Mouse (Mus musculus): ENCODE results near the gene Ddb1. TPM values are rescaled to one million over a fixed set of nuclear protein-coding genes. Genes with fewer than 3 reads are reported as not detected.

Ddb1 gene
- polyA plus RNA-seq, 1 experiment: 876 TPM

- no peaks in the 10 kb centered on the region for H3K4me1 ChIP-seq (ENCODE audit: control insufficient read depth, insufficient read depth, low read length)
- H3K9ac ChIP-seq (ENCODE audit: low read depth, poor library complexity, severe bottlenecking): no peak overlapping the region
- no peaks in the 10 kb centered on the region for H3K9me3 ChIP-seq (replicated peaks; ENCODE audit: control insufficient read depth, insufficient read depth, low read length, poor library complexity, severe bottlenecking)
- TF ChIP-seq EP300 (IDR thresholded peaks at IDR 0.05; ENCODE audit: insufficient read depth, low read depth, low read length) (no peak), CTCF (IDR thresholded peaks at IDR 0.05; ENCODE audit: low read depth, low read length) (no peak), POLR2A (IDR thresholded peaks at IDR 0.05; ENCODE audit: insufficient read depth, low read length) (no peak)
- H3K4me3 ChIP-seq (ENCODE audit: low read depth, low read length): no peak overlapping the region
- no peak overlapping the region for H3K27ac ChIP-seq (ENCODE audit: insufficient read depth, low read length)
- peaks cover 69% of the 10 kb centered on the region for H3K36me3 ChIP-seq (ENCODE audit: control insufficient read depth, insufficient read depth, low read length, poor library complexity, severe bottlenecking)
- H3K27me3 ChIP-seq (ENCODE audit: control insufficient read depth, insufficient read depth, low read length, poor library complexity, severe bottlenecking): no peaks in the 10 kb centered on the region
Observed at GRCm38 (mm10) chr19:10608573-10609240, 3.6 kb downstream of the Ddb1 start.

GRCm38 (mm10) chr19:10634106-10634871 is 29.2 kb downstream of the Ddb1 start, which contains the start of gene Vwce:
Vwce (plus strand) TSS chr19:10634213.
- H3K4me3 ChIP-seq (ENCODE audit: low read depth, low read length): peak within 1 kb of the TSS; percentile 63
- peak; percentile 44 for TF ChIP-seq CTCF (IDR thresholded peaks at IDR 0.05; ENCODE audit: low read depth, low read length)
- no peak for TF ChIP-seq EP300 (IDR thresholded peaks at IDR 0.05; ENCODE audit: insufficient read depth, low read depth, low read length)
- H3K36me3 ChIP-seq (ENCODE audit: control insufficient read depth, insufficient read depth, low read length, poor library complexity, severe bottlenecking): peaks cover 7% of the 10 kb centered on the region
- no peaks in the 10 kb centered on the region for H3K27me3 ChIP-seq (ENCODE audit: control insufficient read depth, insufficient read depth, low read length, poor library complexity, severe bottlenecking)
- H3K9ac ChIP-seq (ENCODE audit: low read depth, poor library complexity, severe bottlenecking): peak within 1 kb of the TSS; percentile 59
- H3K4me1 ChIP-seq (ENCODE audit: control insufficient read depth, insufficient read depth, low read length): no peaks in the 10 kb centered on the region
- no peaks in the 10 kb centered on the region for H3K9me3 ChIP-seq (replicated peaks; ENCODE audit: control insufficient read depth, insufficient read depth, low read length, poor library complexity, severe bottlenecking)
- H3K27ac ChIP-seq (ENCODE audit: insufficient read depth, low read length): no peak within 1 kb of the TSS

GRCm38 (mm10) chr19:10634872-10635318 is 29.8 kb downstream of the Ddb1 start:
- H3K4me3 ChIP-seq (ENCODE audit: low read depth, low read length): peak overlapping the region; percentile 63
- H3K9me3 ChIP-seq (replicated peaks; ENCODE audit: control insufficient read depth, insufficient read depth, low read length, poor library complexity, severe bottlenecking): no peaks in the 10 kb centered on the region
- no peaks in the 10 kb centered on the region for H3K4me1 ChIP-seq (ENCODE audit: control insufficient read depth, insufficient read depth, low read length)
- TF ChIP-seq EP300 (IDR thresholded peaks at IDR 0.05; ENCODE audit: insufficient read depth, low read depth, low read length) (no peak), CTCF (IDR thresholded peaks at IDR 0.05; ENCODE audit: low read depth, low read length) (no peak), POLR2A (IDR thresholded peaks at IDR 0.05; ENCODE audit: insufficient read depth, low read length) (no peak)
- no peak overlapping the region for H3K9ac ChIP-seq (ENCODE audit: low read depth, poor library complexity, severe bottlenecking)
- peaks cover under 1% of the 10 kb centered on the region; the same call in 1 of the 2 replicates for H3K36me3 ChIP-seq (ENCODE audit: control insufficient read depth, insufficient read depth, low read length, poor library complexity, severe bottlenecking)
- no peak overlapping the region for H3K27ac ChIP-seq (ENCODE audit: insufficient read depth, low read length)
- H3K27me3 ChIP-seq (ENCODE audit: control insufficient read depth, insufficient read depth, low read length, poor library complexity, severe bottlenecking): no peaks in the 10 kb centered on the region

DNA sequence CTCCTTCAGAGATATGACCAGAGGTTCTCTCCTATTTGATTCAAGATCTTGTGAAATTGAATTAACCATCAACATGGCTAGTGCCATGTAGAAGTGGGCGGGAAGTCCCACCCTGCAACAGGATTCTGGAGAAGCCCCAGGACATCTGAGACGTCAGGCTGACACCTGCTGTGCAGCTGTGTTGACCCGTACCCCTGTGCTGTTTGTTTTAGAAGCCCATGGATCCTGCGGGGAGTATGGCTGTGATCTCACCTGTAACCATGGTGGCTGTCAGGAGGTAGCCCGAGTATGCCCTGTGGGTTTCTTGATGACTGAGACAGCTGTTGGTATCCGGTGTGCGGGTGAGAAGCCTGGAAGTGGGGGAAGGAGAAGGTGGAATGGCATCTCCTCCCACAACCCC is 32.7 kb downstream of the Ddb1 start:
- H3K27me3 ChIP-seq (ENCODE audit: control insufficient read depth, insufficient read depth, low read length, poor library complexity, severe bottlenecking): 0 out of 2 replicates have a peak, but pooled peaks cover 2% of the 10 kb centered on the region
- no peak overlapping the region for H3K4me3 ChIP-seq (ENCODE audit: low read depth, low read length)
- H3K27ac ChIP-seq (ENCODE audit: insufficient read depth, low read length): no peak overlapping the region
- no peaks in the 10 kb centered on the region for H3K4me1 ChIP-seq (ENCODE audit: control insufficient read depth, insufficient read depth, low read length)
- no peak for TF ChIP-seq EP300 (IDR thresholded peaks at IDR 0.05; ENCODE audit: insufficient read depth, low read depth, low read length)
- TF ChIP-seq CTCF (IDR thresholded peaks at IDR 0.05; ENCODE audit: low read depth, low read length): no peak
- no peak for TF ChIP-seq POLR2A (IDR thresholded peaks at IDR 0.05; ENCODE audit: insufficient read depth, low read length)
- H3K36me3 ChIP-seq (ENCODE audit: control insufficient read depth, insufficient read depth, low read length, poor library complexity, severe bottlenecking): no peaks in the 10 kb centered on the region
- H3K9me3 ChIP-seq (replicated peaks; ENCODE audit: control insufficient read depth, insufficient read depth, low read length, poor library complexity, severe bottlenecking): no peaks in the 10 kb centered on the region
- H3K9ac ChIP-seq (ENCODE audit: low read depth, poor library complexity, severe bottlenecking): no peak overlapping the region

DNA sequence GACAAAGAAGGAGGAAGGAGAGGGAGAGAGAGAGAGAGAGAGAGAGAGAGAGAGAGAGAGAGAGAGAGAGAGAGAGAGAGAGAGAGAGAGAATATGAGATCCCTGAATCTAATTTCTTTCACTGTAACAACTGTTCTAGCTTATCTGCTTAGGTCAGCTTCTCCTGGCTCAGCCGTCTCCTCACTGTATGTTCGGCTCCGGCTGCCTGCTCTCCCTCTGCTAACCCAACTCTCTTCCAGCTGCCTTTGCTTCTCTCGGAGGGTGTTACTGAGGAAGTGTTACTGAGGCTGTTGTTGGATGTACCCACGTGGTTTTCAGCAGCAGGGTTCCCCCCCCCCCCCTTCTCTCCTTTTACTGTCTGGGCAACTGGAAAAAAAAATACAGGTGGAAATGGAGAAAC is 35.0 kb downstream of the Ddb1 start:
- TF ChIP-seq CTCF (IDR thresholded peaks at IDR 0.05; ENCODE audit: low read depth, low read length): no peak
- TF ChIP-seq EP300 (IDR thresholded peaks at IDR 0.05; ENCODE audit: insufficient read depth, low read depth, low read length): no peak
- no peak for TF ChIP-seq POLR2A (IDR thresholded peaks at IDR 0.05; ENCODE audit: insufficient read depth, low read length)
- H3K27ac ChIP-seq (ENCODE audit: insufficient read depth, low read length): no peak overlapping the region
- H3K4me1 ChIP-seq (ENCODE audit: control insufficient read depth, insufficient read depth, low read length): no peaks in the 10 kb centered on the region
- H3K9me3 ChIP-seq (replicated peaks; ENCODE audit: control insufficient read depth, insufficient read depth, low read length, poor library complexity, severe bottlenecking): no peaks in the 10 kb centered on the region
- H3K36me3 ChIP-seq (ENCODE audit: control insufficient read depth, insufficient read depth, low read length, poor library complexity, severe bottlenecking): no peaks in the 10 kb centered on the region
- no peak overlapping the region for H3K9ac ChIP-seq (ENCODE audit: low read depth, poor library complexity, severe bottlenecking)
- H3K27me3 ChIP-seq (ENCODE audit: control insufficient read depth, insufficient read depth, low read length, poor library complexity, severe bottlenecking): 0 out of 2 replicates have a peak, but pooled peaks cover 2% of the 10 kb centered on the region
- H3K4me3 ChIP-seq (ENCODE audit: low read depth, low read length): no peak overlapping the region
